Mouse (Mus musculus) frontal cortex, postnatal 25 days (tissue): ENCODE data around the gene E130208F15Rik.

Experiments
- DNase-seq, 2 experiments: peaks; one replicate each; pipeline ENCODE4 v3.0.0; 2022; ENCODE audit warnings: low spot score in 2 of 2

The E130208F15Rik gene

DNA sequence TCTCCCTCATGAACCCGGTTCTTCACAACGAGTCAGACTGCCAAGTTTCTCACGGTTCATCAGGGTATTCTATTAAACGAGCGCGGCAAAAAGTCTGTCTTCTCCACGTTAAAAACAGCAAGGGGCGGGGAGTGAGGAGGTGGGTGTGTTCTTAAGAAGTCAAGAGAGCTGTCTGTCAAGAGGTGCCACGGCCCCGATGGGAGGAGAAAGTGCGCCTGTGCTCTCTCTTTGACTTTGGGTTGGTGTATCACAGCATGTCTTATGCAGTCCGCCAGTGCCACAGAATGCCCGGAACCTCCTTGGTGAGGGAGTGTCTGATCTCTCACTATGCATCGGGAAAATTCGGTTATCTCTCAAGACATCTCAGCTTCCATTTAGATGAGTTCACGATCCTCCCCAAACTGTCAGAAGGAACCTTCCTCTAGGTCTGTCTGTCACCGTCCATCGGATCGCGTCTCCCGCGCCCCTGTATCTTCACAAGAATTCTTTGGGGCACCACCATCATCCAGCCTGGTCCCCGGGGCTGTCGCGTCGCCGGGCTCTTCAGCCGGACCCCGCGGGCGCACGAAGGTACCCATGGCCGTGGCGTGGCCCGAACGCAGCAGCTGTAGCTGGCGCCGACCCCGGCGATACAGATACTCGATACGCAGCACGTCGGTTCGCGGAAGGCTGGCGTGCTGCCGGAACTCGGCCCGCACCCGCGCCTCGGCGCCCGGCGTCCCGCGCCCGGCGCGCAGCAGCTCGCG, at the start of gene E130208F15Rik:
TSS of gene E130208F15Rik (plus strand) at position 202 of the 746 bp plus-strand sequence.
- peak in 1 of 2 experiments; percentile 41 for DNase-seq

DNA sequence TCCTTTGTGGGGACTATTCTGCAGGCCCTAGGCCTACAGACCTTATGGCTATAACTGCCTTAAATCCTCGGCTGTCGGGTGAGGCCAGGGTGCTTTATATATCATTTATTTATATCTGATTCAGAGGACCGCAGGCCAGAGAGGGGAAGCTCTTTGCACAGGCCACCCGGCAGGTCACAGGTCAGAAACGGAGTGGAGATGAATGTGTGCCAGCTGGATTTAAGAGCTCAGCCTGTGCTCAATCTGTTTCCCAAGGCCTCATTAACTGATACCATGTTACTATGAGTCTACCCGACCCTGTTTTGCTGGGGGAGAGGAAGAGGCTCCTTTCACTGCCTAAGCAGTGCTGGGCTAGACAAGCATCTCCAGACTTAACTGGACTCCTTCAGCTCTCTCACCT, 47.2 kb upstream of the E130208F15Rik start:
- no peak for DNase-seq

DNA sequence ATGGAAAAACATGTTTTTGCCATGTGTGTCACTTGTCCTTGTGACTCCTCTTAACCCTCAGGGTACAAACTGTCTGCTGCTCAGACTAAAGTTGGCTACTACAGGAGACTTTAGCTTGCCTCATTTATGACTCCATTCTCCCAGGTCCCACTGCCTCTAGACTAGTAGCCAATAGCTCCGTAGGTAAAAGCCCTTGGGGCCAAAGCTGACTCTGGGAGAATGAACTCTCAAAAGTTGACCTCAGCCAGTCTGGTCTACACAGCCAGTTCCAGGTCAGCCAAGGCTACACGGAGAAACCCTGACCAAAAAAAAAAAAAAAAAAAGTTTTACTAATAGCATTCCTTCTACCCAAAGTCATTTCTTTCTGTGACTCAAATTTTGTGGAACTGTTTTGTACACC, 42.6 kb upstream of the E130208F15Rik start:
- DNase-seq, result no peak

DNA sequence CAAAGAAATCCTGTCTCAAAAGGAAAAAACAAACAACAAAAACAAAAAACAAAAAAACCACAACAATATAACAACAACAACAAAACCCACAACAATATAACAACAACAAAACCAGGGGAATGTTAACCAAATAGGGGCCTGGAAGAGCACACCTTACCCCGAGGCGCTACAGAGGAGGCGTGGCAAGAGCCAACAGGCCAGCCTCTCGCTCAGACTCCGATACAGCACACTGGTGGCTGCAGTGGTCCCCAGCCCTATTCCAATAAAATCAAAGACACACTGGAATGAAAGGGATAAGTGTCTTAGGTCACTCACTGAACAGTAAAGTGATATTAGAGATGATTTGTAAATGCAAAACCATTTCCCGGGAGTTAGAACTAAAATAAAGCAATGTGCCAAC, 42.0 kb upstream of the E130208F15Rik start:
- no peak for DNase-seq

DNA sequence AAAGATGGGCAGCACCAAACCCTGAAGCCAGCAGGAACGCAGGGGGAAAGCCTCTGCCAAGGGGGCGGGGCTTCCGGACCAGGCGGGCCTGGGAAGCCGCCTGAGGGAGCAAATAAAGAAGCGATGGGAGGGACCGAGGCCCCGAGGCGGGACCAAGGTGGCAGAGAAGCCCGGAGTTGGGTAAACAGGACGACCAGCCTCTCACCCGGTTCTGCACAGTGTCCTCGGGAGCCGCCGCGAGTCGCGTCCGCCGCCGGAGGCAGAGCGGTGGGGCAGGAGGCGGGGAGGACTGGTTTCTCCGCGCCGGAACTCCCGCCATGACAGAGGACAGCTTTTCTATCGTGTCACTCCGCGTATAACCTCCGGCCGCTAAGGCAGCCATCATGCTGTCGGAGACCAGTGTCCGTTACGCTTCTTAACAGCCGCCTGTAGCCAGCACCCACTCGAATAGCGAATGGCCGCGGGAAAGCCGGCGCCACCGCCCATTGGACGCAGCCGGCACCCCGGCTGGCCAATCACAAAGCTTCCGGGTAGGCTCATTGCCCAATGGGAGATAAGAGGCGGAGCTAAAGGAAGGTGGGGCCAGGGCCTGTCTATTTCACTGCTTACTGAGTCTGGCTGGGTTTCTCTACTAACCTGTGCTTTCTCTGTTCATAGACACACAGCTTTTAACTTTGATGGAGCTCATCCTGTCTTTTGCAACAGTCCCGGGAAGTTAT, 41.4 kb upstream of the E130208F15Rik start, which contains the start of the genes Thap8 and Wdr62:
TSS of gene Thap8 (plus strand) at position 144 of the 719 bp plus-strand sequence.
TSS of gene Wdr62 (minus strand) at position 469 of the 719 bp plus-strand sequence.
- DNase-seq, result peak; percentile 74 to 81

DNA sequence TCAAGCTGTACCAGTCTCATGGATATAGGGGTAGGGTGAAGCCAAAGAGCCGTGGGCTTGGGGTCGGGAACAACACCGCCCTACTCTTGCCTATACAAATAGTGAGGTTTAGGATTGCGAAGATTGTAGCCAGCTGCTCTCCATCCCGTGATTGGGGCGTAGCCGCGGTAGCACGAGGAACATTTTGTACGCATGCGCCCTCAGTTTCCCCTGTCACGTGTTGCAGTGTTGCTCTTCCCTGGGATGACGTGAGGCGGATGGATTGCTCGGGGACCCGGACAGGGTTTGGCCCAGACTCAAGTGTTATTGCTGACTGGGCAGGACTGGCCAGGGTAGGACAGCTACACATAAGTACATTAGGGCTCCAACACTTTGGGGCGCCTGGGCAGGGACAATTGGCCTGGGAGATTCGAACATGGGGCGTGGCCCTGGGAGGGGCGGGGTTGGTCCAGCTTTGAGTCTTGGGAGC, 40.8 kb upstream of the E130208F15Rik start:
- DNase-seq, result peak; percentile 72 to 76

DNA sequence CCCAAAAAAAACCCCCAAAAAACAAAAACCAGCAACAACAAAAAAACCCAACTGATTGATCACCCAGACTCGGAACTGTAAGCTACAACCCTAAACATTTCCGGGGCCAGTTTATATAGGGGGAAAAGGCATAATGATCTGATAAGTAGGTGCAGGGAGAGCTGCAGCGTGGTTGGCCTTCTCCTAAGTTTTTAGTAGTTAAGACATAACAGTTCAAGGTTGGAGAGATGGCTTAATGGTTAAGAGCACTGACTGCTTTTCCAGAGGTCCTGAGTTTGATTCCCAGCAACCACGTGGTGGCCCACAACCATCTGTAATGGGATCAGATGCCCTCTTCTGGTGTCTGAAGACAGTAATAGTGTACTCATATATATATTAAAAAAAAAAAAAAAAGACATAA, 40.0 kb upstream of the E130208F15Rik start:
- no peak for DNase-seq

DNA sequence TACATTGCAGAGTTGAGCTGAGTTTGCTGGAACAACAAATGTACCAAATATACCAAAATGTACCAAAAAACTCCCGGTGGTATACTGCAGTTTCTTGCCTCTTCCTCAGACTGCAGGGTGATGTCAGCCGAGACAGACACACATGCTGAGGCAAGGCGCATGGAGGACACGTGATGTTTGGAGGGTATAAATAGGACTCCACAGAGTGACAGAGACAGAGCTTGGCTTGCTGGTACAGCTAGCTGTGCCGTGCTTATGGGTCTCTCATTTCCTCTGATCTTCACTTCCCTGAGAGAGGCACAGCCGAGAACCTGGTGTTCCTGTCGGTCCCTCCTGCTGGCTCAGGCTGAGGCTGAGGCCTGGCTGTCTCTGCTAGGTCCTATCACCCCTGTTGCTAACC, 38.8 kb upstream of the E130208F15Rik start:
- no peak for DNase-seq

DNA sequence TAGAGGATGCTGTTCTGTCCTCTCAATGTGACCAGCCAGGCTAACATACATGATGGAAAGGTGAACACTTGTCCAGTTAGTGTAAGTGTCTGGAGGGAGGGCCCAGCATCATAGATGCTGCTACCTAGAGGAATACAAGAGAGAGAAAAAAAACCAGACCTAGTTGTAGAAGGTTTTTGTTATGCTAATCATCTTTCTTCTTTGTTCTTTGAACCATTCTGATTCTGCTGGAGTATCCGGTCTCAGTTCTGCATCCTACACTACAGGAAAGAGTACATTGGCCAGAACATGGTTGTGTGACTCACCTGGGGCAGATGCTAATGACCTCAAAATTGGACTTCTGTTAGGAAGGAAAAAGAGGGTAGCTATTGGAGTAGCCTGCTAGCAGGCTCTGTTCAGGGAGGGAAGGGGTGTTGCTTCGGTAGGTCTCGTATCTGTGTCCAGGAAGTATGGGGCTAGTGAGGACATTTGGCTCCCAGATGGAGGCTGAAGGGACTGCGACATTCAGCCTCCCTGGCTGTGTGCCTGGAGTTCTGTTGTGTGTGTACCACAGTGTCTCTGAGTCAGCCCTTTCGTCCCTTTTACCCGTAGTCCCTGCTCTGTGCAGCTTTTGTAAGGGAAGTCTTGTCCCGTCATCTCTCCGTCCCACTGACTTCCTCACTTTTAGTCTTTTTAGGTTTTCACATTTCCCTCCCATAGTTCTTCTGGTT, 34.7 kb upstream of the E130208F15Rik start:
- DNase-seq, result no peak

DNA sequence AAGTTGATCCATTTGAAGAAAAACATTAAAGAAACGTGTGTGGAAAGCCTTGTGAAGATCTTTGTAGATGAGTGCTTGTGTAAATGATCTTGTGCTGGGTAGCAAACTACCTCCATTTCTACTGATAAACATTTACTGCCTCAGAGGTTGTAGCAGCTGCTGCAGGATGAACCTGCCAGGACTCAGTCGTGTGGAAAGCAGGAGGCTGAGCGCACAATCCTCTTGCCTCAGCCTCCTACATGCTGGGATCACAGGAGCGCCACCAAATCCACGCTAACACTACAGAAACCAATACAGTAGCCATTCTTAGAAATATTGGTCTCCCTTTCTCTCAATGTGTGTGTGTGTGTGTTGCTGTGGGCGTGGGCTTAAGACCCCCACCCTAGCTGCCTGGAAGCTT, 33.5 kb upstream of the E130208F15Rik start:
- DNase-seq, result no peak

DNA sequence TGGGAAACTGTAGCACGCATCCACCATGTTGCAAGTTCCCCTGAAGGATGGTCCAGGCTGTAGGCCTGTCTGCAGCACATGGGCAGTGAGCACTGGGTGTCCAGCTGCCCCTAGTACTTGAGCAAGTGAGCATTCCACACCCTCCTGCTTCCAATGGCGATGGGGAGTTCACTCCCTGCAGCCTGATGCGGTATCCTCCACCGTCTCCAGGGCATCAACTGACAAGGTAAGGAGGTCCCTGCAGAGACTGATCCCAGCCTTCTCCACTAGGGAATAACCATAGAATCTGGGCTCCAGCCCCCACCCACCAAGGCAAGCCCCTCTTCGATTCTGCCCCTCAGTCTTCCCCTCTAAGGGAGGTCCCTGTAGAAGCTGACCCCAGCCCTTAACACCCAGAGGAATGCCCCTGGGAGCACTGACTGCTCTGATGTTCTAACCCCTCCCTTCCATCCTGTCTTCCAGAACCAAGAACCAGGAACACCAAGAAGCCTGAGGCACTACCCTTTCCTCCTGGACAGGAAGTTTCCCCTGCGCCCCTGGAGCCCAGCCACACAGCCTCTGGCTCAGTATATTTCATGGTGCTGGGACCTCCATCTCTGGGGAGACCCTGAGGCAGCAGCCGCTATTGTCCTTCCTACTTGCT, 32.3 kb upstream of the E130208F15Rik start:
- no peak for DNase-seq

DNA sequence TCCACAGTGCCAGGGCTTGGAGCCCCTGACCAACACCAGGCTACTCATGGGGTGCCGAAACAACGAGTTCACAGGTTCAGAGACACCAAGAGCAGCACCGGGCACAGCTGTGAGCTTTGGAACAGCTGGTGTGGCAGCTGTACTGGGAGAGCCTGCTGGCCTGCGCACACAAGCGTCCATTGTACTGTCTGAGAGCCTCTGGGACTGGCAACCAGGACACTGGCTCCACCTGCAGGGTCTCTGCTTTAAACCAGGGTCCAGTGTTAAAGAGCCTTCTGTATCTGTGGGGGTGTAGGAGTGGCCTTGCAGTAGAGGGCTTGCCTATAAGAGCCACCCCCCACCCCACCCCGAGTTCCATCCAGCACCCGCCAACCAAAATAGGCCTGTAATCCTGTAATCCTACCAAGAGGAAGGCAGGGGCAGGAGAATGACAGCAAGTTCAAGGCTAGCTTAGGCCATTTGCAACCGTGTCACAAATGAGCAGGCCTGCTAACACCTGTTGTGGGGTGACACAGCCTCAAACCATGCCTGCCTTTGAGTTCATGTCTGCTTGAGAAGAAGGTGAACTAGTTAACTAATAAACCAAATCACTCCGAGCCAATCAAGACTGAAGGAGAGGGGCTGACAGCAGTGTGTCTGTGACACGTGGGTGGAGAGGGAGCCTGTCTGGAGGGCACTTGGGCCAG, 31.7 kb upstream of the E130208F15Rik start:
- no peak for DNase-seq

DNA sequence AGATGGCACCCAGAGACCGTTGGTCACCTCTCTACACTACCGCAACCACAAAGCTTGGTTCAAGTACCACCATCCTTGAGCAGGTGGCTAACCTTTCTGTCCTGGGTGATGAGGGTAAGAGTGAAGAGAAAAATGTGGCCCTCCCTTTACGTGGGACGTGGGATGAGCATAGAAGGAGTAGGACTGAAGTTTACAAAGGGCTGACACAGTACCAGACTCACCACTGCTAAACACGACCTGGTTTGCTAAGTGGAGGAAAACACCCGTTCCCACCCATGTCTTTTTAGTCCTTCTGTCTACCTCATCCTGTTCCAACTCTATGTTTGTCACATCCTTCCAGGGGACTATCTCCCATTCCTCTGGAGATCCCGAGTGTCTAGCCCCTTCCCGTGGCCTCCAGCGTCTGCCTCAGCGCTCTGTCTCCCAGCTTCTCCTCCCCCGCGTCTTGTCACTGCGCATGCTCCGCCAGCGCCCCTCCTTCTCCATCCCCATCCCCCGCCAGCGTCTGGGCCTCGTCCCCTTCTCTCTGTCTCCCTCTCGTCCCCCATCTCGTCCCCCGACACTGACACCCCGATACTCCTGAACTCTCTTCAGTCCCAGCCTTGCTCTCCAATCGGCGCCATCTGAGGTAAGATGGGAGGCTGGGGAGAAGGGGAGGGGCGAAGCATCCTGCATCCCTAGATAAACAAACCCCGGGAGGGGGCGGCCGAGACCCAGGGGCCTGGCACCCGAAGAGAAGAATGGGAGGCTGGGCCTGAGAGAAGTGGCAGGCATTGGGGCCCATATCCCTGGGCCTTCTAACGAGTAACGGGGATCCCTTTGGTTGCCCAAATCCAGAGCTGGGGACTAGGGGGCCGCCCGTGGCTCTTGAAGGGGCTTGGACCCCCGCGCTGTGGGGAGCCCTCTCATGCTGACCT, 30.1 kb upstream of the E130208F15Rik start, which contains the start of gene Clip3:
TSS of gene Clip3 (plus strand) at position 514 of the 917 bp plus-strand sequence.
- DNase-seq, result peak; percentile 83 to 84

DNA sequence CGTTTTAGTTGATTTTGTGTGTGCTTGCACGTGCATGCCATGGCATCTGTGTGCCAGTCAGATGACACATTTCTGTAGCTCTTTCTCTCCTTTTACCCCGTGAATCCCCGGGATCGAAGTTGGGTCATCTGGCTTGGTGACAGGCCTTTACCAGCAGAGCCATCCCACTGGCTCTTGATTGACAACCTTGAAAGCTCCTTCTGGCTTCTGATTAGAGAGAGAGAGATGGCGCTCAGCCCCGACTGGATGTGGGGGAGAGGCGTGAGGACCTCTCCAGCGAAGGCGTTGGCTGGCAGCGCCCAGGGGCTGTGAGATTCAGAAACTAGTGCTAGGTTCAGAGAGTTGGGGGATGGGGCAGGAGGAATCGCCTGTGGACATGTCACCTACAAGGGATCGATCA, 27.7 kb upstream of the E130208F15Rik start:
- no peak for DNase-seq

DNA sequence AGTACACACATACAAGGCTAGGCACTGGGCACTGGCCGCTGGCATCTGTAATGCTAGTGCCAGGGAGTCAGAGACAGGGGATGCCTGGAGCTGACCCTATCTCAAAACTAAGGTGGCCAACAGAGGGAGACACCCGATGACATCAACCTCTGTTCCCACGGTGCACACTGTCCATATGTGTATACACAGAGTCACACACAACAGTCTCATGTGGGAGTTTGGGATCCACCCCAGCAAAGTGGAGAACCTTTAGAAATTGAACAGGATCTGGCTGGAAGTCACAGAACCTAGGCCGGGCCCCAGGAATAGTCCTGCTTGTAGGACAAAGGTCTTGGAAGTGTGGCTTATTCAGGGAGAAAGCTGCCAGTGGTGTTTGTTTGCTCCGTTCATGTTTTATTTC, 27.2 kb upstream of the E130208F15Rik start:
- DNase-seq, result no peak

DNA sequence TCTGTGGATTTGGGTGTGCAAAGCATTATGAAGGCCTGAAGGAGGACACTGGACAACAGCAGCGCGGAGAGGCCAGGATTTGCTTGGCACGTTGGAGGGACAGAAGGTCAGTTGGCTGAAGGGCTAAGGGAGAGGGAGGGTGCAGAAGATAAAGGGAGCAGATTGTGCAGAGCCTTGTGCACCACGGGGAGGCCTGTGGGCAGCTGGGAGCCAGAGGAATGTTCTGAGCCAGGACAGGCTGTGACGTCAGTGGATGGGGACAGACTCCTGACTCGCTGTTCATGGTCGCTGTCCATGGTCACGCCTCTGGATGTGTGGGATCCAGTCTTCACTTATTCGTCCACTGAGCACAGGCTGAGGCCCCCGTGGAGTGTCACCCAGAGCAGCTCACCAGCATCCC, 26.4 kb upstream of the E130208F15Rik start:
- DNase-seq, result no peak

DNA sequence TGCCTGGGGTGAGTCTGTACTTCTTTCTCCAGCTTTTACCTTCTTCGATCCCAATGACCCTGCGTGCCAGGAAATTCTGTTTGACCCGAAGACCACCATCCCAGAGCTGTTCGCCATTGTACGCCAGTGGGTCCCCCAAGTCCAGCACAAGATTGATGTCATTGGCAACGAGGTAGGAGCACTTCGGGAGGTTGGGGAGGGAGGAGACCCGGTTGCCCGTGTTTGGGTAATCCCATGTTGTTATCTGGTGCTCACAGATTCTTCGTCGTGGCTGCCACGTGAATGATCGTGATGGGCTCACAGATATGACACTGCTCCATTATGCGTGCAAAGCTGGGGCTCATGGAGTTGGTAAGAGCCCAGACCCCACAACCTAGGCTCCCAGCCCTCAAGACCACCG, 24.7 kb upstream of the E130208F15Rik start:
- DNase-seq, result no peak

DNA sequence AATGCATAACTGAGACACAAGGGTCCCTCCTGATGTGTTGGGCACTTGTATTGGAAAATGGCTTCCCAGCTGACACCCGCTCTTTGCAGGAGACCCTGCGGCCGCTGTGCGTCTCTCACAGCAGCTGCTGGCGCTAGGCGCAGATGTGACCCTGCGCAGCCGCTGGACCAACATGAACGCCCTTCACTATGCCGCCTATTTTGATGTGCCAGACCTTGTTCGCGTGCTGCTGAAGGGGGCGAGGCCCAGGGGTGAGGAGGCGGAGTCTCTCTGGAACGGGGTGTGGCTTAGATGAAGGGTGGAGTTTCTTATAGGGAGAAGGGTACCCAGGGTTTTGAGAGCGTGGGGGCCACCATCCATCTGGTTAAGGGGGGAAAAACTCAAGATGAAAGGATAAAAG, 24.3 kb upstream of the E130208F15Rik start:
- DNase-seq, result no peak

DNA sequence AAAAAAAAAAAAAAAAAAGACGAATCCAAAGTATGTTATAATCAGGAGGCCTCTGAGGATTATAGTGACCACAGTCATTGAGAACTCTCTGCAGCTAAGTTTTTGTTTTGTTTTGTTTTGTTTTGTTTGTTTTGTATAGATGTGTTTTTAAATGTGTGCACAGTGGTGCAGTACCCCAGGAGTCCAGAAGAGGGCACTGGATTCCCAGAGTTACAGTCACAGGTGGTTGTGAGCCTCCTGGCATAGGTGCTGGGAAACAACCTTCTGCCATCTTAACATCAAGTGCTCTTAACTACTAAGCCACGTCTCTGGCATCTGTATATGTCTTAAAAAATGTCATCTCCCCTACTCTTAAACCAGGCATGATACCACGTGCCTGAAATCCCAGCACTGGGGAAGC, 20.6 kb upstream of the E130208F15Rik start:
- DNase-seq, result no peak
